Mouse (Mus musculus) kidney, adult 2 months (tissue): ENCODE measurements around the gene Gm49325.

Experiments used
- CTCF ChIP-seq: fragments of 200-500 bp; conservative IDR thresholded peaks from 2 replicates; pipeline ENCODE4 v1.5.1; 2011; ENCODE audit warnings: low read depth, mild to moderate bottlenecking, control low read depth, low read length, moderate library complexity, mixed read lengths; ENCODE audit not compliant: insufficient read depth, insufficient read length
- POLR2A ChIP-seq: fragments of 200-500 bp; IDR thresholded peaks from one replicate; pipeline ENCODE4 v1.6.1; 2011; ENCODE audit warnings: low read depth, low read length, control low read depth

DNA sequence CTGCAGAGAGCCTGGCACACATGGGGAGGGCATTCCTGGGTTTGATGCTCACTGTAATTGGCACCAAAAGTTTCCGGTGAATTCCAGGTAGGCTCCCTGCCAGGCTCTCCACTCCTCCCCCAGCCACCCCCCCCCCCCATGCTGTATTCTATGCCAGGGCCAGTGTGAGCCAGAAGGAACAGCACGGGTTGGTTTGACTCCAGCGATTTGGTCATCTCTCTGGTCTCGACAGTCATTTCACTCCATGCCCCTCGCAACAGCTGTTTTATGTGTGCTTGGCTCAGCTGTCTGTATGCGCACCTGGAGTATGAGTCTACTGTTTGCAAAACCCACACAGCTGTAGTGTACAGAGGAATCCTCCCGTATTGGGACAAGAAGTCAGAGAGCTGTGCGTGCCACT lies 60.3 kb downstream of the Gm49325 start:
- TF ChIP-seq CTCF (no peak), POLR2A (no peak)
